Mouse (Mus musculus) common myeloid progenitor, adult 5-6 weeks (primary cell): ENCODE data around the gene Fam181a. TPM values are rescaled to one million over a fixed set of nuclear protein-coding genes. Genes with fewer than 3 reads are reported as not detected.

Experiments used
- ATAC-seq: replicated peaks from 2 replicates; pipeline ENCODE4 v1.8.0; 2016; ENCODE audit warnings: low read depth, mild to moderate bottlenecking, moderate TSS enrichment, inconsistent platforms; ENCODE audit not compliant: poor library complexity, severe bottlenecking
- total RNA-seq: library from RNA; stranded (forward); fragments of 200-1000, 187-1606 nt; gene quantifications from 2 replicates; pipeline ENCODE4 v1.2.3, GENCODE M21; 2017

The Fam181a gene
- total RNA-seq, 1 experiment from 2014 or later: not detected

GRCm38 (mm10) chr12:103352735-103353134 lies 42.0 kb downstream of the Fam181a start:
- ATAC-seq: no peak

- ATAC-seq: peak; percentile 92
These were observed 42.8 kb downstream of the Fam181a start for GRCm38 (mm10) chr12:103353538-103353937.

GRCm38 (mm10) chr12:103355746-103356414 lies 45.1 kb downstream of the Fam181a start, which contains the start of gene Asb2:
TSS of gene Asb2 (minus strand) at chr12:103356001.
- ATAC-seq: no peak

GRCm38 (mm10) chr12:103356415-103356748 lies 45.6 kb downstream of the Fam181a start:
- ATAC-seq: no peak

- ATAC-seq: no peak
These were observed 47.4 kb downstream of the Fam181a start for GRCm38 (mm10) chr12:103358216-103358615.

- no peak for ATAC-seq
These were observed 48.4 kb downstream of the Fam181a start for GRCm38 (mm10) chr12:103358951-103359801.

GRCm38 (mm10) chr12:103360812-103361211 lies 50.0 kb downstream of the Fam181a start:
- no peak for ATAC-seq

GRCm38 (mm10) chr12:103361539-103362307 lies 50.9 kb downstream of the Fam181a start:
- ATAC-seq: no peak

GRCm38 (mm10) chr12:103362336-103362735 lies 51.6 kb downstream of the Fam181a start:
- ATAC-seq: no peak

Other genes with a start within 250 kb of the Fam181a start
- gene Prima1, start 68.8 kb upstream of the Fam181a start, total RNA-seq: not detected in 2 replicates
- gene Asb2, start 45.0 kb downstream of the Fam181a start, total RNA-seq: not detected in 2 replicates
- 3.0 and 4.2 TPM in 2 replicates for gene Otub2, start 77.7 kb downstream of the Fam181a start, total RNA-seq
- gene 9330161L09Rik, start 96.8 kb downstream of the Fam181a start, total RNA-seq: 2.5 and 3.6 TPM in 2 replicates
- 124 and 139 TPM in 2 replicates for gene Ddx24, start 114.9 kb downstream of the Fam181a start, total RNA-seq
- 32.3 and 56.2 TPM in 2 replicates for gene Ifi27, start 123.2 kb downstream of the Fam181a start, total RNA-seq
- gene Ifi27l2a, start 132.7 kb downstream of the Fam181a start, total RNA-seq: 4.0 and 11.3 TPM in 2 replicates
- gene Ifi27l2b, start 146.2 kb downstream of the Fam181a start, total RNA-seq: not detected in 2 replicates
- gene Ppp4r4, start 221.3 kb downstream of the Fam181a start, total RNA-seq: 0.59 TPM in 1 of 2 replicates, not detected in the other